In genomic region chr8:45998228-45998627, GRCm38 (mm10) we compare ENCODE assay signal across 11 mouse cellular contexts. TPM values are rescaled to one million over a fixed set of nuclear protein-coding genes. Genes with fewer than 3 reads are reported as not detected.
DNase-seq lines count a peak whose midpoint lies in the region; ATAC-seq and TF ChIP-seq lines count a peak whose summit lies in the region.
"Had no signal": no experiment of that assay in that cellular context is flagged by ENCODE, and none has a peak within 500 bp of the region (broad histone marks: within the 10 kb centered on the region; RNA-seq: fewer than 3 reads in every experiment).

No protein-coding gene starts in this region.

- H3K9ac ChIP-seq in hindbrain, embryonic 14.5 days = no peak overlapping the region
- H3K9ac ChIP-seq in hindbrain, embryonic 12.5 days = no peak overlapping the region
- H3K9ac ChIP-seq in neural tube, embryonic 13.5 days = no peak overlapping the region
- H3K9ac ChIP-seq in intestine, postnatal 0 days (ENCODE audit: low read depth, low read length) = no peak overlapping the region

- 95% methylated on average over 2 of the region's 2 CpGs for WGBS in hindbrain, embryonic 14.5 days
- WGBS in hindbrain, embryonic 12.5 days = 88% methylated on average over 2 of the region's 2 CpGs
- WGBS in neural tube, embryonic 13.5 days = 87% methylated on average over 2 of the region's 2 CpGs
- 74% methylated on average over 2 of the region's 2 CpGs for WGBS in intestine, postnatal 0 days

- peaks cover 35% of the 10 kb centered on the region for H3K36me3 ChIP-seq in hindbrain, embryonic 14.5 days (replicated peaks; ENCODE audit: control insufficient read depth, insufficient read depth)
- H3K36me3 ChIP-seq in hindbrain, embryonic 12.5 days = peaks cover 15% of the 10 kb centered on the region
- peaks cover 30% of the 10 kb centered on the region for H3K36me3 ChIP-seq in neural tube, embryonic 13.5 days
- H3K36me3 ChIP-seq in intestine, postnatal 0 days (ENCODE audit: control insufficient read depth, insufficient read depth) = peaks cover 16% of the 10 kb centered on the region

- H3K9me3 ChIP-seq in hindbrain, embryonic 14.5 days (ENCODE audit: control insufficient read depth, low read length) = no peaks in the 10 kb centered on the region
- no peaks in the 10 kb centered on the region for H3K9me3 ChIP-seq in hindbrain, embryonic 12.5 days (replicated peaks)
- no peaks in the 10 kb centered on the region for H3K9me3 ChIP-seq in neural tube, embryonic 13.5 days
- H3K9me3 ChIP-seq in intestine, postnatal 0 days (ENCODE audit: control insufficient read depth) = no peaks in the 10 kb centered on the region

- H3K4me2 ChIP-seq in hindbrain, embryonic 14.5 days (replicated peaks) = peak overlapping the region; percentile 72
- no peak overlapping the region for H3K4me2 ChIP-seq in hindbrain, embryonic 12.5 days (replicated peaks)
- H3K4me2 ChIP-seq in neural tube, embryonic 13.5 days = peak overlapping the region; percentile 86
- peak overlapping the region; percentile 78 for H3K4me2 ChIP-seq in intestine, postnatal 0 days (replicated peaks; ENCODE audit: low read depth)

- no peak for ATAC-seq in hindbrain, embryonic 14.5 days (ENCODE audit: low FRiP score)
- no peak for ATAC-seq in hindbrain, embryonic 12.5 days (ENCODE audit: low FRiP score)
- no peak for ATAC-seq in neural tube, embryonic 13.5 days (ENCODE audit: low read depth)
- no peak for ATAC-seq in intestine, postnatal 0 days
- ATAC-seq: Patski had no signal

- H3K27me3 ChIP-seq in hindbrain, embryonic 14.5 days (ENCODE audit: control insufficient read depth, insufficient read depth, low read length) = no peaks in the 10 kb centered on the region
- no peaks in the 10 kb centered on the region for H3K27me3 ChIP-seq in hindbrain, embryonic 12.5 days
- no peaks in the 10 kb centered on the region for H3K27me3 ChIP-seq in neural tube, embryonic 13.5 days
- no peaks in the 10 kb centered on the region for H3K27me3 ChIP-seq in intestine, postnatal 0 days (replicated peaks; ENCODE audit: control insufficient read depth, insufficient read depth, low read length)
- H3K27me3 ChIP-seq: Patski had no signal

- H3K4me1 ChIP-seq in hindbrain, embryonic 14.5 days (replicated peaks; ENCODE audit: control insufficient read depth, insufficient read depth, low read length) = peaks cover 11% of the 10 kb centered on the region
- H3K4me1 ChIP-seq in hindbrain, embryonic 12.5 days = peaks cover 10% of the 10 kb centered on the region
- peaks cover 24% of the 10 kb centered on the region for H3K4me1 ChIP-seq in neural tube, embryonic 13.5 days (replicated peaks)
- H3K4me1 ChIP-seq in intestine, postnatal 0 days (replicated peaks; ENCODE audit: control insufficient read depth, insufficient read depth, low read length) = no peaks in the 10 kb centered on the region; the same call in 1 of the 2 replicates

- no peak overlapping the region for H3K4me3 ChIP-seq in hindbrain, embryonic 14.5 days (replicated peaks; ENCODE audit: low read length)
- H3K4me3 ChIP-seq in hindbrain, embryonic 12.5 days = no peak overlapping the region
- peak overlapping the region; percentile 4; the same call in 1 of the 2 replicates for H3K4me3 ChIP-seq in neural tube, embryonic 13.5 days
- no peak overlapping the region for H3K4me3 ChIP-seq in intestine, postnatal 0 days (ENCODE audit: low read depth, low read length)

- TF ChIP-seq CTCF in intestine, postnatal 0 days (IDR thresholded peaks at IDR 0.05; ENCODE audit: low read depth) = peak; percentile 64

- no peak overlapping the region for H3K27ac ChIP-seq in hindbrain, embryonic 14.5 days
- H3K27ac ChIP-seq in hindbrain, embryonic 12.5 days = no peak overlapping the region
- no peak overlapping the region for H3K27ac ChIP-seq in neural tube, embryonic 13.5 days (replicated peaks)
- H3K27ac ChIP-seq in intestine, postnatal 0 days (ENCODE audit: low read depth, low read length) = no peak overlapping the region

- DNase-seq in hindbrain, embryonic 14.5 days (ENCODE audit: low spot score) = no peak
- no peak for DNase-seq in neural tube, embryonic 10.5 days (ENCODE audit: extremely low spot score, low spot score)
- DNase-seq in thymus, postnatal 10 days (ENCODE audit: low spot score in 2 of 2) = no peak
- no peak for DNase-seq in layer of hippocampus, postnatal 14 days (ENCODE audit: low spot score in 2 of 2)
- no peak for DNase-seq in spleen, postnatal 10 days (ENCODE audit: low spot score in 2 of 2)
- DNase-seq: gastrocnemius, postnatal 36 days had no signal

RNA-seq across cellular contexts. Expression of gene Lrp2bp, which starts 0.9 kb away (rescaled TPM):
- 0.56 and 0.70 TPM in 2 replicates for polyA plus RNA-seq in hindbrain, embryonic 14.5 days (2014; fragmentation: Nextera tagmentation; extraction: Ambion mirVana)
- 0.41 and 0.56 TPM in 2 replicates for polyA plus RNA-seq in hindbrain, embryonic 12.5 days (2016; fragmentation: Nextera tagmentation; extraction: Ambion mirVana)
- 0.31 and 0.84 TPM in 2 replicates for polyA plus RNA-seq in neural tube, embryonic 13.5 days (2015; fragmentation: Nextera tagmentation; extraction: Ambion mirVana)
- 0.44 and 0.54 TPM in 2 replicates for polyA plus RNA-seq in intestine, postnatal 0 days (2015; fragmentation: Nextera tagmentation; extraction: Ambion mirVana)
- under 1 TPM; 0.26 to 0.48 TPM for total RNA-seq in layer of hippocampus, postnatal 14 days (2021)
- polyA plus RNA-seq: small intestine, adult 2 months had no signal

RNA-seq across cellular contexts. Expression of gene Ankrd37, which starts 7.3 kb away (rescaled TPM):
- 30.1 and 31.7 TPM in 2 replicates for polyA plus RNA-seq in hindbrain, embryonic 14.5 days (2014; fragmentation: Nextera tagmentation; extraction: Ambion mirVana)
- polyA plus RNA-seq in hindbrain, embryonic 12.5 days (2016; fragmentation: Nextera tagmentation; extraction: Ambion mirVana) = 22.9 and 24.3 TPM in 2 replicates
- 33.4 and 38.1 TPM in 2 replicates for polyA plus RNA-seq in neural tube, embryonic 13.5 days (2015; fragmentation: Nextera tagmentation; extraction: Ambion mirVana)
- polyA plus RNA-seq in intestine, postnatal 0 days (2015; fragmentation: Nextera tagmentation; extraction: Ambion mirVana) = 18.0 and 32.7 TPM in 2 replicates
- 1 to 10 TPM; 5.9 to 8.3 TPM for total RNA-seq in layer of hippocampus, postnatal 14 days (2021)

RNA-seq across cellular contexts. Expression of gene Ufsp2, which starts 22.9 kb away (rescaled TPM):
- polyA plus RNA-seq in hindbrain, embryonic 14.5 days (2014; fragmentation: Nextera tagmentation; extraction: Ambion mirVana) = 56.5 and 63.8 TPM in 2 replicates
- 57.0 and 59.1 TPM in 2 replicates for polyA plus RNA-seq in hindbrain, embryonic 12.5 days (2016; fragmentation: Nextera tagmentation; extraction: Ambion mirVana)
- 65.5 and 69.8 TPM in 2 replicates for polyA plus RNA-seq in neural tube, embryonic 13.5 days (2015; fragmentation: Nextera tagmentation; extraction: Ambion mirVana)
- polyA plus RNA-seq in intestine, postnatal 0 days (2015; fragmentation: Nextera tagmentation; extraction: Ambion mirVana) = 94.2 and 97.2 TPM in 2 replicates
- 10 to 100 TPM; 58.2 to 59.9 TPM for total RNA-seq in layer of hippocampus, postnatal 14 days (2021)

RNA-seq across cellular contexts. Expression of gene 1700029J07Rik, which starts 23.2 kb away (rescaled TPM):
- polyA plus RNA-seq in hindbrain, embryonic 14.5 days (2014; fragmentation: Nextera tagmentation; extraction: Ambion mirVana) = 4.6 and 4.7 TPM in 2 replicates
- polyA plus RNA-seq in hindbrain, embryonic 12.5 days (2016; fragmentation: Nextera tagmentation; extraction: Ambion mirVana) = 4.8 and 5.5 TPM in 2 replicates
- 3.9 and 4.4 TPM in 2 replicates for polyA plus RNA-seq in neural tube, embryonic 13.5 days (2015; fragmentation: Nextera tagmentation; extraction: Ambion mirVana)
- polyA plus RNA-seq in intestine, postnatal 0 days (2015; fragmentation: Nextera tagmentation; extraction: Ambion mirVana) = 0.31 and 0.70 TPM in 2 replicates
- total RNA-seq in layer of hippocampus, postnatal 14 days (2021) = 1 to 10 TPM; 3.7 to 4.1 TPM
